Mouse (Mus musculus) spleen, adult 2 months (tissue): ENCODE results near the gene 4921504E06Rik. TPM values are rescaled to one million over a fixed set of nuclear protein-coding genes. Genes with fewer than 3 reads are reported as not detected.

ENCODE experiments used
- DNase-seq, 2 experiments: peaks; one replicate each; pipeline versions ENCODE4 v3.0.0 to v3.0.0-alpha.2; 2012 to 2021; ENCODE audit warnings: low spot score in 2 of 2, low read depth in 1 of 2
- H3K27ac ChIP-seq: fragments of 200-500 bp; 2 replicates; pipeline ENCODE4 v1.5.1; 2012; ENCODE audit warnings: low read length, inconsistent platforms; ENCODE audit not compliant: insufficient read depth
- H3K27me3 ChIP-seq: fragments of 200-500 bp; 2 replicates; pipeline ENCODE4 v1.6.1; 2012; ENCODE audit warnings: mild to moderate bottlenecking, moderate library complexity, low read length, inconsistent platforms; ENCODE audit not compliant: control insufficient read depth, insufficient read depth
- H3K36me3 ChIP-seq: fragments of 200-500 bp; 2 replicates; pipeline ENCODE4 v1.6.1; 2012; ENCODE audit warnings: mild to moderate bottlenecking, low read length, inconsistent platforms; ENCODE audit not compliant: control insufficient read depth, insufficient read depth
- H3K4me1 ChIP-seq: fragments of 200-500 bp; 2 replicates; pipeline ENCODE4 v1.6.1; 2011; ENCODE audit warnings: inconsistent platforms; ENCODE audit not compliant: control insufficient read depth, insufficient read depth, insufficient read length
- H3K4me3 ChIP-seq: fragments of 200-500 bp; 2 replicates; pipeline ENCODE4 v1.5.1; 2011; ENCODE audit warnings: mild to moderate bottlenecking, inconsistent platforms; ENCODE audit not compliant: insufficient read depth, insufficient read length; ENCODE audit errors: extremely low read depth
- CTCF ChIP-seq: fragments of 200-500 bp; IDR thresholded peaks from 2 replicates; pipeline ENCODE4 v1.5.1; 2011; ENCODE audit warnings: mild to moderate bottlenecking, inconsistent platforms; ENCODE audit not compliant: insufficient read depth, insufficient read length, insufficient replicate concordance; ENCODE audit errors: extremely low read depth
- POLR2A ChIP-seq: fragments of 200-500 bp; IDR thresholded peaks from 2 replicates; pipeline ENCODE4 v1.6.1; 2011; ENCODE audit warnings: low read depth, low read length, inconsistent platforms
- WGBS: fragments of 180-500 bp; shearing (Covaris S2); methylation state at CpG from one replicate; pipeline ENCODE4 v1.1.7; 2018; 5-methylcytosine and 5-hydroxymethylcytosine counted together
- polyA plus RNA-seq: library from polyadenylated mRNA; depleted of rRNA; stranded (reverse); fragments of >200 nt; gene quantifications from 2 replicates; pipeline ENCODE4 v1.2.3, GENCODE M21; 2012

Gene 4921504E06Rik
- polyA plus RNA-seq, 1 experiment = not detected

- no peak overlapping the region for H3K4me3 ChIP-seq
- H3K36me3 ChIP-seq = no peaks in the 10 kb centered on the region
- TF ChIP-seq POLR2A = no peak
- TF ChIP-seq CTCF = no peak
- no peak overlapping the region for H3K27ac ChIP-seq
- no peak for DNase-seq
- WGBS = 81% methylated on average over 5 of the region's 5 CpGs
- H3K27me3 ChIP-seq = no peaks in the 10 kb centered on the region
- H3K4me1 ChIP-seq = no peaks in the 10 kb centered on the region
Measured at GRCm38 (mm10) chr2:19512381-19512780, 41.3 kb downstream of the 4921504E06Rik start.

GRCm38 (mm10) chr2:19511032-19511431 lies 42.7 kb downstream of the 4921504E06Rik start:
- no peak for DNase-seq
- no peaks in the 10 kb centered on the region for H3K4me1 ChIP-seq
- 77% methylated on average over 5 of the region's 5 CpGs for WGBS
- no peak overlapping the region for H3K4me3 ChIP-seq
- H3K27me3 ChIP-seq = no peaks in the 10 kb centered on the region
- H3K27ac ChIP-seq = no peak overlapping the region
- TF ChIP-seq POLR2A = no peak
- TF ChIP-seq CTCF = no peak
- no peaks in the 10 kb centered on the region for H3K36me3 ChIP-seq

- Histone ChIP-seq H3K4me1 (peaks cover 3% of the 10 kb centered on the region; the same call in 1 of the 2 replicates), H3K27ac (no peak overlapping the region), H3K36me3 (no peaks in the 10 kb centered on the region), H3K27me3 (no peaks in the 10 kb centered on the region), H3K4me3 (no peak overlapping the region)
- no peak for TF ChIP-seq CTCF
- no peak for TF ChIP-seq POLR2A
- WGBS = 45% methylated on average over 1 of the region's 1 CpGs
- no peak for DNase-seq
Measured at GRCm38 (mm10) chr2:19505744-19506143, 48.0 kb downstream of the 4921504E06Rik start.

- H3K4me3 ChIP-seq = no peak overlapping the region
- no peaks in the 10 kb centered on the region for H3K4me1 ChIP-seq
- TF ChIP-seq CTCF = no peak
- no peak for TF ChIP-seq POLR2A
- H3K27me3 ChIP-seq = no peaks in the 10 kb centered on the region
- H3K36me3 ChIP-seq = no peaks in the 10 kb centered on the region
- WGBS = 85% methylated on average over 3 of the region's 3 CpGs
- H3K27ac ChIP-seq = no peak overlapping the region
- no peak for DNase-seq
Measured at GRCm38 (mm10) chr2:19490262-19490661, 63.5 kb downstream of the 4921504E06Rik start.

GRCm38 (mm10) chr2:19461940-19462339 lies 91.8 kb downstream of the 4921504E06Rik start:
- Histone ChIP-seq H3K4me3 (no peak overlapping the region), H3K27me3 (no peaks in the 10 kb centered on the region), H3K36me3 (no peaks in the 10 kb centered on the region), H3K27ac (no peak overlapping the region), H3K4me1 (no peaks in the 10 kb centered on the region)
- WGBS = 40% methylated on average over 2 of the region's 2 CpGs
- no peak for DNase-seq
- TF ChIP-seq POLR2A = no peak
- TF ChIP-seq CTCF = no peak

GRCm38 (mm10) chr2:19458785-19459184 lies 94.9 kb downstream of the 4921504E06Rik start:
- Histone ChIP-seq H3K4me3 (no peak overlapping the region), H3K27me3 (0 out of 2 replicates have a peak, but pooled peaks cover 3% of the 10 kb centered on the region), H3K27ac (no peak overlapping the region), H3K36me3 (no peaks in the 10 kb centered on the region), H3K4me1 (no peaks in the 10 kb centered on the region)
- WGBS = 59% methylated on average over 2 of the region's 2 CpGs
- DNase-seq = no peak
- TF ChIP-seq POLR2A = no peak
- TF ChIP-seq CTCF = no peak

- peaks cover 7% of the 10 kb centered on the region; the same call in 1 of the 2 replicates for H3K27me3 ChIP-seq
- no peak overlapping the region for H3K27ac ChIP-seq
- no peak overlapping the region for H3K4me3 ChIP-seq
- no peaks in the 10 kb centered on the region for H3K4me1 ChIP-seq
- DNase-seq = no peak
- TF ChIP-seq CTCF = no peak
- TF ChIP-seq POLR2A = no peak
- H3K36me3 ChIP-seq = no peaks in the 10 kb centered on the region
- 18% methylated on average over 10 of the region's 10 CpGs for WGBS
Measured at GRCm38 (mm10) chr2:19455857-19456482, 97.7 kb downstream of the 4921504E06Rik start.
